Mouse (Mus musculus): ENCODE measurements around the gene Gm5741.

DNA sequence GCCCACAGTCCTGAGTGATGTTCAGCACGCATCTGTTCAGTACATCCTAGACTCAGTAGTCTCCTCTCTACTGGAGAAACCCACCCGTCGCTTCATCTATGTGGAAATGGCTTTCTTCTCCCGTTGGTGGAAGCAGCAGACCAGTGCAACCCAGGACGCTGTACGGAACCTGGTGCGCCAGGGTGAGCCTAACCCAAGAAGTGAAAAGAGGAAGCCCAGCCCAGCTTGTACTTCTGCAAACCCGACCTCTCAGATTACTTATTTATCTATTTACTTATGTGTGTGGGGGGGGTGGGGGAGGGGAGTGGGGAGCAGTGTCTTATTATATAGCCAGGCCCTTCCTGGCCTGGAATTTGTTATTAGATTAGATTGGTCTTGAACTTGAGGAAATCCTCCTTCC, 16.9 kb upstream of the Gm5741 start:
- TF ChIP-seq CTCF (IDR thresholded peaks at IDR 0.05; ENCODE audit: extremely low read depth, insufficient read depth, insufficient read length, insufficient replicate concordance) (no peak), POLR2A (IDR thresholded peaks at IDR 0.05; ENCODE audit: low read depth, low read length) (no peak)

Measured in spleen, adult 2 months (tissue).